ENCODE assay signal across 31 mouse cellular contexts in the genomic region with DNA sequence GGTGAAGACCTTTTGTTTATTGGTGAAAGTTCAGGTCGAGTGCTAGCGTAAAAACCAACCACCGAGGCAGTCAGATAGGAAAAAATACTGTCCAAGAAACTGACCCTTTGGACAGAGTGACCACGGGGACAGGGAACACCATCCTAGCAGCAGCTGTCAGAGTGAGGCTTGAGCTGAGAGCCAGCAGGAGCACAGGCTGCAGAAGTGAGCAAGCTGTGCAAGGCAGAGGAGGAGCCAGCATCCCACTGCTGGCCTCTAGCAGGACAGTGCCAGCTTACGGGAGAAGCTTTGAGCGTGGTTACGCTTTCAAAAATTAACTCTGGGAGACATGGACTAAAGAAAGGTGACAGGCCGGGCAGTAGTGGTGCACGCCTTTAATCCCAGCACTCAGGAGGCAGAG. TPM values are rescaled to one million over a fixed set of nuclear protein-coding genes. Genes with fewer than 3 reads are reported as not detected.
A peak's percentile ranks its signal among the peaks of the same experiment; 100 is the strongest.
DNase-seq lines count a peak whose midpoint lies in the region; ATAC-seq and TF ChIP-seq lines count a peak whose summit lies in the region.
"Had no signal": no experiment of that assay in that cellular context is flagged by ENCODE, and none has a peak within 500 bp of the region (broad histone marks: within the 10 kb centered on the region; RNA-seq: fewer than 3 reads in every experiment).

No protein-coding gene starts in this region.

- H3K9me3 ChIP-seq in kidney, embryonic 14.5 days (ENCODE audit: control insufficient read depth, low read length), result no peaks in the 10 kb centered on the region
- H3K9me3 ChIP-seq in midbrain, embryonic 11.5 days (ENCODE audit: control insufficient read depth, low read length), result no peaks in the 10 kb centered on the region
- H3K9me3 ChIP-seq in midbrain, embryonic 16.5 days (replicated peaks; ENCODE audit: control insufficient read depth, low read length, poor library complexity, severe bottlenecking), result no peaks in the 10 kb centered on the region
- H3K9me3 ChIP-seq: forebrain, embryonic 10.5 days; forebrain, embryonic 13.5 days; G1E; heart, embryonic 10.5 days; heart, embryonic 13.5 days; hindbrain, embryonic 10.5 days; hindbrain, embryonic 13.5 days had no signal

- ATAC-seq in kidney, embryonic 14.5 days (ENCODE audit: low FRiP score, low TSS enrichment), result no peak
- ATAC-seq in midbrain, embryonic 11.5 days (ENCODE audit: low FRiP score), result no peak
- ATAC-seq in midbrain, embryonic 16.5 days, result no peak
- ATAC-seq: forebrain, embryonic 13.5 days; forebrain, embryonic 16.5 days; Patski had no signal

- H3K9ac ChIP-seq in kidney, embryonic 14.5 days (ENCODE audit: low read depth, low read length), result no peak overlapping the region
- no peak overlapping the region for H3K9ac ChIP-seq in midbrain, embryonic 11.5 days (ENCODE audit: low read length)
- H3K9ac ChIP-seq in midbrain, embryonic 16.5 days (ENCODE audit: low read depth, low read length), result no peak overlapping the region
- H3K9ac ChIP-seq: forebrain, embryonic 13.5 days; hindbrain, embryonic 13.5 days had no signal

- no peak overlapping the region for H3K4me3 ChIP-seq in gastrocnemius, adult 2 months
- no peak overlapping the region for H3K4me3 ChIP-seq in kidney, adult 2 months (ENCODE audit: insufficient read depth, low read depth, low read length)
- H3K4me3 ChIP-seq in kidney, embryonic 14.5 days (ENCODE audit: low read length), result no peak overlapping the region
- H3K4me3 ChIP-seq in midbrain, embryonic 11.5 days (ENCODE audit: low read depth, low read length), result no peak overlapping the region
- no peak overlapping the region for H3K4me3 ChIP-seq in midbrain, embryonic 16.5 days (ENCODE audit: low read depth, low read length)
- H3K4me3 ChIP-seq: forebrain, embryonic 10.5 days; forebrain, embryonic 13.5 days; heart, embryonic 10.5 days; heart, embryonic 13.5 days; hindbrain, embryonic 10.5 days; hindbrain, embryonic 13.5 days had no signal

- H3K4me2 ChIP-seq in kidney, embryonic 14.5 days (replicated peaks; ENCODE audit: low read depth, low read length), result no peak overlapping the region
- H3K4me2 ChIP-seq in midbrain, embryonic 11.5 days, result no peak overlapping the region
- H3K4me2 ChIP-seq in midbrain, embryonic 16.5 days (ENCODE audit: low read length), result no peak overlapping the region
- H3K4me2 ChIP-seq: forebrain, embryonic 13.5 days; heart, embryonic 13.5 days; hindbrain, embryonic 13.5 days had no signal

- no peaks in the 10 kb centered on the region for H3K27me3 ChIP-seq in kidney, adult 2 months (replicated peaks; ENCODE audit: control insufficient read depth, insufficient read depth, low read length)
- H3K27me3 ChIP-seq in kidney, embryonic 14.5 days (ENCODE audit: control insufficient read depth, insufficient read depth, low read length), result no peaks in the 10 kb centered on the region
- no peaks in the 10 kb centered on the region for H3K27me3 ChIP-seq in midbrain, embryonic 11.5 days (ENCODE audit: control insufficient read depth, insufficient read depth, low read length)
- H3K27me3 ChIP-seq in midbrain, embryonic 16.5 days (ENCODE audit: control insufficient read depth, insufficient read depth, low read depth, low read length), result no peaks in the 10 kb centered on the region
- H3K27me3 ChIP-seq: CH12.LX; forebrain, embryonic 13.5 days; heart, embryonic 13.5 days; hindbrain, embryonic 13.5 days; Patski had no signal

- H3K4me1 ChIP-seq in kidney, adult 2 months (ENCODE audit: control insufficient read depth, insufficient read depth, low read length), result no peaks in the 10 kb centered on the region
- H3K4me1 ChIP-seq in kidney, embryonic 14.5 days (ENCODE audit: control insufficient read depth, insufficient read depth, low read length), result no peaks in the 10 kb centered on the region
- H3K4me1 ChIP-seq in midbrain, embryonic 11.5 days (ENCODE audit: control insufficient read depth, insufficient read depth, low read length), result no peaks in the 10 kb centered on the region
- no peaks in the 10 kb centered on the region for H3K4me1 ChIP-seq in midbrain, embryonic 16.5 days (ENCODE audit: control insufficient read depth, insufficient read depth, low read length)
- H3K4me1 ChIP-seq: forebrain, embryonic 10.5 days; forebrain, embryonic 13.5 days; hindbrain, embryonic 10.5 days; hindbrain, embryonic 13.5 days had no signal

- WGBS in kidney, adult 2 months, result 53% methylated on average over 9 of the region's 9 CpGs
- 80% methylated on average over 9 of the region's 9 CpGs for WGBS in kidney, embryonic 14.5 days
- WGBS in midbrain, embryonic 11.5 days, result 88% methylated on average over 9 of the region's 9 CpGs
- WGBS in midbrain, embryonic 16.5 days, result 89% methylated on average over 9 of the region's 9 CpGs

- no peak for TF ChIP-seq POLR2A in kidney, adult 2 months (IDR thresholded peaks at IDR 0.05; ENCODE audit: low read depth, low read length)

- no peak overlapping the region for H3K27ac ChIP-seq in gastrocnemius, adult 2 months
- H3K27ac ChIP-seq in kidney, adult 2 months (ENCODE audit: insufficient read depth, low read depth, low read length), result no peak overlapping the region
- no peak overlapping the region for H3K27ac ChIP-seq in kidney, embryonic 14.5 days (ENCODE audit: low read depth, low read length)
- no peak overlapping the region for H3K27ac ChIP-seq in midbrain, embryonic 11.5 days (ENCODE audit: low read depth, low read length)
- no peak overlapping the region for H3K27ac ChIP-seq in midbrain, embryonic 16.5 days (ENCODE audit: low read length)
- H3K27ac ChIP-seq: forebrain, embryonic 10.5 days; forebrain, embryonic 13.5 days; hindbrain, embryonic 10.5 days; hindbrain, embryonic 13.5 days had no signal

- peaks cover 13% of the 10 kb centered on the region; the same call in 1 of the 2 replicates for H3K36me3 ChIP-seq in kidney, adult 2 months (ENCODE audit: control insufficient read depth, insufficient read depth, low read length)
- peaks cover 49% of the 10 kb centered on the region for H3K36me3 ChIP-seq in kidney, embryonic 14.5 days (ENCODE audit: control insufficient read depth, insufficient read depth, low read length)
- H3K36me3 ChIP-seq in midbrain, embryonic 11.5 days (ENCODE audit: control insufficient read depth, insufficient read depth, low read length), result peaks cover 7% of the 10 kb centered on the region; the same call in 1 of the 2 replicates
- peaks cover 30% of the 10 kb centered on the region for H3K36me3 ChIP-seq in midbrain, embryonic 16.5 days (ENCODE audit: control insufficient read depth, insufficient read depth, low read length)

- no peak for TF ChIP-seq CTCF in gastrocnemius, adult 2 months (IDR thresholded peaks at IDR 0.05)
- no peak for TF ChIP-seq CTCF in kidney, adult 2 months (conservative IDR thresholded peaks at IDR 0.05; ENCODE audit: insufficient read depth, insufficient read length, low read depth, low read length)

- intact Hi-C loops in gastrocnemius, adult 2 months (cut with DNase I), result no loop called here

- DNase-seq in gastrocnemius, adult 2 months, result peak; percentile 41
- no peak for DNase-seq in gastrocnemius, adult 8-10 months (ENCODE audit: low spot score in 2 of 2)
- DNase-seq in kidney, adult 2 months, result peak; percentile 59
- DNase-seq in kidney, postnatal 25 days, result peak; percentile 13 to 66
- no peak for DNase-seq in kidney, adult 11 months
- peak; percentile 21 for DNase-seq in midbrain, embryonic 11.5 days (ENCODE audit: low spot score, missing footprints)
- DNase-seq: adrenal gland, postnatal 10 days; adrenal gland, postnatal 36 days; B cell, adult 2 months; cerebellum, adult 18-20 months; cerebellum, adult 9-10 months; cerebellum, postnatal 14 days; gastrocnemius, postnatal 14 days; heart, postnatal 14 days had no signal

RNA-seq across cellular contexts. Expression of gene Fbxo9, which starts 21.1 kb away (rescaled TPM):
- 10 to 100 TPM; 43.3 to 49.0 TPM for total RNA-seq in gastrocnemius, adult 2 months (2021)
- total RNA-seq in gastrocnemius, adult 8-10 months (2022), result 10 to 100 TPM; 40.0 to 46.6 (median 41.9) TPM
- polyA plus RNA-seq in kidney, adult 2 months (2012; rRNA removed), result 93.3 and 100.0 TPM in 2 replicates
- polyA plus RNA-seq in kidney, embryonic 14.5 days (2014; fragmentation: Nextera tagmentation; extraction: Ambion mirVana), result 34.6 and 43.9 TPM in 2 replicates
- 31.6 and 33.5 TPM in 2 replicates for polyA plus RNA-seq in midbrain, embryonic 11.5 days (2014; fragmentation: Nextera tagmentation; extraction: Ambion mirVana)
- polyA plus RNA-seq in midbrain, embryonic 16.5 days (2015; fragmentation: Nextera tagmentation; extraction: Ambion mirVana), result 74.0 and 81.0 TPM in 2 replicates

RNA-seq across cellular contexts. Expression of gene Ick, which starts 21.2 kb away (rescaled TPM):
- total RNA-seq in gastrocnemius, adult 2 months (2021), result 1 to 10 TPM; 5.0 to 6.4 TPM
- 1 to 10 TPM; 4.8 to 5.6 (median 5.1) TPM for total RNA-seq in gastrocnemius, adult 8-10 months (2022)
- polyA plus RNA-seq in kidney, adult 2 months (2012; rRNA removed), result 8.2 and 8.9 TPM in 2 replicates
- 19.6 and 29.3 TPM in 2 replicates for polyA plus RNA-seq in kidney, embryonic 14.5 days (2014; fragmentation: Nextera tagmentation; extraction: Ambion mirVana)
- polyA plus RNA-seq in midbrain, embryonic 11.5 days (2014; fragmentation: Nextera tagmentation; extraction: Ambion mirVana), result 35.3 and 35.9 TPM in 2 replicates
- polyA plus RNA-seq in midbrain, embryonic 16.5 days (2015; fragmentation: Nextera tagmentation; extraction: Ambion mirVana), result 42.5 and 44.5 TPM in 2 replicates

RNA-seq across cellular contexts. Expression of gene Gcm1, which starts 36.0 kb away (rescaled TPM):
- not detected for total RNA-seq in gastrocnemius, adult 2 months (2021)
- not detected for total RNA-seq in gastrocnemius, adult 8-10 months (2022)
- 3.1 and 3.5 TPM in 2 replicates for polyA plus RNA-seq in kidney, adult 2 months (2012; rRNA removed)
- polyA plus RNA-seq in kidney, embryonic 14.5 days (2014; fragmentation: Nextera tagmentation; extraction: Ambion mirVana), result 0.39 and 0.51 TPM in 2 replicates
- polyA plus RNA-seq in midbrain, embryonic 11.5 days (2014; fragmentation: Nextera tagmentation; extraction: Ambion mirVana), result 0.10 and 0.12 TPM in 2 replicates
- not detected in 2 replicates for polyA plus RNA-seq in midbrain, embryonic 16.5 days (2015; fragmentation: Nextera tagmentation; extraction: Ambion mirVana)
- total RNA-seq: adrenal gland, adult 18-20 months; adrenal gland, postnatal 10 days; adrenal gland, postnatal 36 days; CH12.LX; gastrocnemius, postnatal 14 days; gastrocnemius, postnatal 4 days; heart, adult 18-20 months; heart, postnatal 14 days had no signal
- polyA plus RNA-seq: embryonic facial prominence, embryonic 11.5 days; forebrain, embryonic 10.5 days; forebrain, embryonic 13.5 days; forebrain, embryonic 16.5 days; G1E; heart, embryonic 10.5 days; heart, embryonic 13.5 days; hindbrain, embryonic 13.5 days; hindbrain, embryonic 16.5 days had no signal

Comparison
In these comparisons a context has a peak if more than half of its experiments do, and no peak if none do; other contexts are left out.
1. DNase-seq: peak in gastrocnemius, adult 2 months (single experiment), kidney, adult 2 months (single experiment), kidney, postnatal 25 days (2 of 2) and midbrain, embryonic 11.5 days (single experiment); none in gastrocnemius, adult 8-10 months (0 of 2) and kidney, adult 11 months (single experiment).